Mouse (Mus musculus) E14TG2a.4 (cell line): ENCODE data around the gene Eefsec.

Experiments used
- H3K27me3 ChIP-seq: 2 replicates; pipeline ENCODE4 v1.6.1; 2014; ENCODE audit warnings: low read length, control low read depth; ENCODE audit not compliant: insufficient read depth
- H3K36me3 ChIP-seq: 2 replicates; pipeline ENCODE4 v1.6.1; 2014; ENCODE audit warnings: low read length, control low read depth; ENCODE audit not compliant: insufficient read depth
- H3K4me1 ChIP-seq: replicated peaks from 2 replicates; pipeline ENCODE4 v1.6.1; 2014; ENCODE audit warnings: low read depth, low read length, control low read depth
- H3K4me3 ChIP-seq: replicated peaks from 2 replicates; pipeline ENCODE4 v1.5.1; 2014; ENCODE audit warnings: mild to moderate bottlenecking, low read length
- H3K9me3 ChIP-seq: 2 replicates; pipeline ENCODE4 v1.6.1; 2014; ENCODE audit warnings: low read length, control low read depth
- CTCF ChIP-seq: conservative IDR thresholded peaks from 2 replicates; pipeline ENCODE4 v1.5.1; 2014; ENCODE audit warnings: low read length
- NANOG ChIP-seq: IDR thresholded peaks from 2 replicates; pipeline ENCODE4 v1.6.1; 2014; ENCODE audit warnings: borderline replicate concordance, low read length, mixed read lengths
- POU5F1 ChIP-seq: IDR thresholded peaks from 2 replicates; pipeline ENCODE4 v1.6.1; 2014; ENCODE audit warnings: low read length, borderline replicate concordance

Eefsec gene

GRCm38 (mm10) chr6:88342965-88343364 is 103.4 kb downstream of the Eefsec start:
- Histone ChIP-seq H3K4me1 (peaks cover 26% of the 10 kb centered on the region), H3K27me3 (no peaks in the 10 kb centered on the region), H3K9me3 (no peaks in the 10 kb centered on the region), H3K4me3 (no peak overlapping the region), H3K36me3 (peaks cover 64% of the 10 kb centered on the region)
- TF ChIP-seq NANOG (no peak), CTCF (no peak), POU5F1 (no peak)

GRCm38 (mm10) chr6:88341182-88341581 is 105.2 kb downstream of the Eefsec start:
- Histone ChIP-seq H3K36me3 (peaks cover 50% of the 10 kb centered on the region), H3K27me3 (no peaks in the 10 kb centered on the region), H3K4me1 (peaks cover 25% of the 10 kb centered on the region), H3K4me3 (no peak overlapping the region), H3K9me3 (no peaks in the 10 kb centered on the region)
- no peak for TF ChIP-seq NANOG
- no peak for TF ChIP-seq CTCF
- no peak for TF ChIP-seq POU5F1

GRCm38 (mm10) chr6:88340761-88341160 is 105.6 kb downstream of the Eefsec start:
- Histone ChIP-seq H3K4me1 (peaks cover 20% of the 10 kb centered on the region), H3K4me3 (no peak overlapping the region), H3K36me3 (peaks cover 49% of the 10 kb centered on the region), H3K9me3 (no peaks in the 10 kb centered on the region), H3K27me3 (no peaks in the 10 kb centered on the region)
- TF ChIP-seq POU5F1 (no peak), NANOG (no peak), CTCF (no peak)

- H3K9me3 ChIP-seq, result no peaks in the 10 kb centered on the region
- H3K36me3 ChIP-seq, result peaks cover 20% of the 10 kb centered on the region
- no peak overlapping the region for H3K4me3 ChIP-seq
- H3K4me1 ChIP-seq, result no peaks in the 10 kb centered on the region
- no peak for TF ChIP-seq CTCF
- no peak for TF ChIP-seq POU5F1
- no peak for TF ChIP-seq NANOG
- H3K27me3 ChIP-seq, result no peaks in the 10 kb centered on the region
These were observed 117.0 kb downstream of the Eefsec start for GRCm38 (mm10) chr6:88329336-88329735.

GRCm38 (mm10) chr6:88321879-88322278 is 124.5 kb downstream of the Eefsec start:
- Histone ChIP-seq H3K4me3 (no peak overlapping the region), H3K36me3 (peaks cover 26% of the 10 kb centered on the region; the same call in 1 of the 2 replicates), H3K27me3 (no peaks in the 10 kb centered on the region), H3K9me3 (no peaks in the 10 kb centered on the region), H3K4me1 (peaks cover 4% of the 10 kb centered on the region; the same call in 1 of the 2 replicates)
- no peak for TF ChIP-seq CTCF
- no peak for TF ChIP-seq NANOG
- no peak for TF ChIP-seq POU5F1

- no peaks in the 10 kb centered on the region for H3K27me3 ChIP-seq
- TF ChIP-seq POU5F1, result no peak
- no peak for TF ChIP-seq NANOG
- no peak for TF ChIP-seq CTCF
- H3K36me3 ChIP-seq, result peaks cover 26% of the 10 kb centered on the region; the same call in 1 of the 2 replicates
- H3K9me3 ChIP-seq, result no peaks in the 10 kb centered on the region
- H3K4me3 ChIP-seq, result no peak overlapping the region
- peaks cover 4% of the 10 kb centered on the region; the same call in 1 of the 2 replicates for H3K4me1 ChIP-seq
These were observed 125.1 kb downstream of the Eefsec start for GRCm38 (mm10) chr6:88321253-88321652.

- H3K4me3 ChIP-seq, result no peak overlapping the region
- peaks cover 26% of the 10 kb centered on the region; the same call in 1 of the 2 replicates for H3K36me3 ChIP-seq
- peaks cover 4% of the 10 kb centered on the region; the same call in 1 of the 2 replicates for H3K4me1 ChIP-seq
- no peaks in the 10 kb centered on the region for H3K9me3 ChIP-seq
- TF ChIP-seq POU5F1 (no peak), CTCF (no peak), NANOG (no peak)
- no peaks in the 10 kb centered on the region for H3K27me3 ChIP-seq
These were observed 126.6 kb downstream of the Eefsec start for GRCm38 (mm10) chr6:88319735-88320134.

GRCm38 (mm10) chr6:88315295-88315694 is 131.0 kb downstream of the Eefsec start:
- TF ChIP-seq NANOG (no peak), POU5F1 (no peak), CTCF (no peak)
- Histone ChIP-seq H3K9me3 (no peaks in the 10 kb centered on the region), H3K36me3 (peaks cover 49% of the 10 kb centered on the region), H3K4me1 (peaks cover 5% of the 10 kb centered on the region; the same call in 1 of the 2 replicates), H3K4me3 (no peak overlapping the region), H3K27me3 (no peaks in the 10 kb centered on the region)

GRCm38 (mm10) chr6:88313937-88314336 is 132.4 kb downstream of the Eefsec start:
- H3K4me1 ChIP-seq, result peaks cover 5% of the 10 kb centered on the region; the same call in 1 of the 2 replicates
- H3K9me3 ChIP-seq, result no peaks in the 10 kb centered on the region
- no peak for TF ChIP-seq POU5F1
- H3K27me3 ChIP-seq, result no peaks in the 10 kb centered on the region
- H3K36me3 ChIP-seq, result peaks cover 44% of the 10 kb centered on the region
- no peak overlapping the region for H3K4me3 ChIP-seq
